Mouse (Mus musculus) ES-Bruce4 (cell line): ENCODE data around the gene H1fx.

Experiments used
- CTCF ChIP-seq: IDR thresholded peaks from one replicate; pipeline ENCODE4 v1.8.1; 2011; ENCODE audit warnings: low read depth, low read length
- EP300 ChIP-seq: IDR thresholded peaks from 2 replicates; pipeline ENCODE4 v1.6.1; 2011; ENCODE audit warnings: low read depth, low read length; ENCODE audit not compliant: insufficient read depth
- POLR2A ChIP-seq: IDR thresholded peaks from one replicate; pipeline ENCODE4 v1.8.1; 2011; ENCODE audit warnings: low read length; ENCODE audit not compliant: insufficient read depth

- no peak for TF ChIP-seq CTCF
- no peak for TF ChIP-seq EP300
- no peak for TF ChIP-seq POLR2A
Observed at GRCm38 (mm10) chr6:87970041-87970440, 11.4 kb downstream of the H1fx start.
